Mouse (Mus musculus) forebrain, embryonic 15.5 days (tissue): ENCODE data around the gene Myrfl. TPM values are rescaled to one million over a fixed set of nuclear protein-coding genes. Genes with fewer than 3 reads are reported as not detected.

Experiments used
- ATAC-seq: fragments of 200-750 bp; cut with Nextera tagmentation; replicated peaks from 2 replicates; pipeline ENCODE4 v1.8.0; 2017; ENCODE audit warnings: mild to moderate bottlenecking, moderate TSS enrichment, moderate library complexity
- H3K27ac ChIP-seq: fragments of 300-500 bp; sonication (generic); replicated peaks from 2 replicates; pipeline ENCODE4 v1.5.1; 2015; ENCODE audit warnings: mild to moderate bottlenecking, inconsistent platforms
- H3K27me3 ChIP-seq: fragments of 300-500 bp; sonication (generic); 2 replicates; pipeline ENCODE4 v1.6.1; 2015; ENCODE audit warnings: inconsistent platforms
- H3K36me3 ChIP-seq: fragments of 300-500 bp; sonication (generic); 2 replicates; pipeline ENCODE4 v1.6.1; 2015; ENCODE audit warnings: mild to moderate bottlenecking, inconsistent platforms
- H3K4me1 ChIP-seq: fragments of 300-500 bp; sonication (generic); 2 replicates; pipeline ENCODE4 v1.6.1; 2015; ENCODE audit warnings: inconsistent platforms
- H3K4me2 ChIP-seq: fragments of 300-500 bp; sonication (generic); replicated peaks from 2 replicates; pipeline ENCODE4 v1.6.1; 2015; ENCODE audit warnings: mild to moderate bottlenecking, inconsistent platforms
- H3K4me3 ChIP-seq: fragments of 300-500 bp; sonication (generic); 2 replicates; pipeline ENCODE4 v1.5.1; 2015; ENCODE audit warnings: mild to moderate bottlenecking, inconsistent platforms
- H3K9ac ChIP-seq: fragments of 300-500 bp; sonication (generic); replicated peaks from 2 replicates; pipeline ENCODE4 v1.6.1; 2015; ENCODE audit warnings: mild to moderate bottlenecking, inconsistent platforms
- H3K9me3 ChIP-seq: fragments of 300-500 bp; sonication (generic); 2 replicates; pipeline ENCODE4 v1.6.1; 2016; ENCODE audit warnings: inconsistent platforms
- WGBS: fragments of 180-500 bp; shearing (Covaris S2); methylation state at CpG from one replicate; pipeline ENCODE4 v1.1.7; 2015; ENCODE audit warnings: mixed read lengths; 5-methylcytosine and 5-hydroxymethylcytosine counted together
- polyA plus RNA-seq: library from polyadenylated mRNA; unstranded; fragments of >200 nt; fragmentation: Nextera tagmentation; extraction: Ambion mirVana; gene quantifications from 2 replicates; pipeline ENCODE4 v1.2.1, GENCODE M21; 2015

Myrfl gene
- polyA plus RNA-seq, 1 experiment from 2014 or later, result 0.05 TPM

DNA sequence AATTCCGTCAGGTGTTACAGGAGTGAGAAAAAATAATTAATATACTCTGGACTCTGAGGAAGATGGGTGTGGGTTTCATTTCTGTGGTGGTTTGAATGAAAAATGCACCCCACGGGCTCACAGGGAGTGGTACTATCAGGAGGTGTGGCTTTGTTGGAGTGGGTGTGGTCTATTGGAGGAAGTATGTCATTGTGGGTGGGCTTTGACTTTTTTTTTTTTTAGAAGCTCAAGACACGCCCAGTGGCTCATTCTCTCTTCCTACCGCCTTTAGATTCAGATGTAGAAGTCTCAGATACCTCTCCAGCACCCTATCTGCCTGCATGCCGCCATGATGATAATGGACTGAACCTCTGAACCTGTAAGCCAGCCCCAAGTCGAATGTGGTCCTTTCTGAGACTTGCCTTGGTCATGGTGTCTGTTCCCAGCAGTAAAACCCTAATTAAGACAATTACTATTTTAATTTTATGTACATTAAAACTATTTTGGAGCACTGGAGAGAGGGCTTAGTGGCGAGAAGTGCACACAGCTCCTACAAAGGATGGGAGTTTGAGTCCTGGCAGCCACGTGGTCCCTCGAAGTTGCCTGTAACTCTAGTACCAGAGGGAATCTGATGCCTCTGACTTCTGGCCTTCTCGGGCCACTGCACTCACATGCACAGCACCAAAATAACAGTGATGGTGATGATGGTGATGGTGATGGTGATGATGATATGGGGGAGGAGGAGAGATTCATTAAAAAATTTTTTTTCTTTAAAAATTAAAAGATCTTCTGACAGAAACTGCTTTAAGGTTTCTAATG is 88.0 kb downstream of the Myrfl start:
- no peak overlapping the region for H3K9ac ChIP-seq
- H3K4me2 ChIP-seq, result no peak overlapping the region
- no peaks in the 10 kb centered on the region for H3K9me3 ChIP-seq
- H3K27ac ChIP-seq, result no peak overlapping the region
- 88% methylated on average over 10 of the region's 10 CpGs for WGBS
- no peak overlapping the region for H3K4me3 ChIP-seq
- H3K36me3 ChIP-seq, result no peaks in the 10 kb centered on the region
- no peaks in the 10 kb centered on the region for H3K4me1 ChIP-seq
- ATAC-seq, result no peak
- no peaks in the 10 kb centered on the region for H3K27me3 ChIP-seq

- H3K9me3 ChIP-seq, result no peaks in the 10 kb centered on the region
- no peak overlapping the region for H3K4me3 ChIP-seq
- H3K27ac ChIP-seq, result peak overlapping the region; percentile 59
- no peak overlapping the region for H3K9ac ChIP-seq
- no peaks in the 10 kb centered on the region for H3K36me3 ChIP-seq
- ATAC-seq, result peak; percentile 53
- H3K27me3 ChIP-seq, result no peaks in the 10 kb centered on the region
- WGBS, result 38% methylated on average over 5 of the region's 5 CpGs
- no peak overlapping the region for H3K4me2 ChIP-seq
- H3K4me1 ChIP-seq, result peaks cover 6% of the 10 kb centered on the region; the same call in 1 of the 2 replicates
These were observed 94.4 kb downstream of the Myrfl start for GRCm38 (mm10) chr10:116802178-116802794.

DNA sequence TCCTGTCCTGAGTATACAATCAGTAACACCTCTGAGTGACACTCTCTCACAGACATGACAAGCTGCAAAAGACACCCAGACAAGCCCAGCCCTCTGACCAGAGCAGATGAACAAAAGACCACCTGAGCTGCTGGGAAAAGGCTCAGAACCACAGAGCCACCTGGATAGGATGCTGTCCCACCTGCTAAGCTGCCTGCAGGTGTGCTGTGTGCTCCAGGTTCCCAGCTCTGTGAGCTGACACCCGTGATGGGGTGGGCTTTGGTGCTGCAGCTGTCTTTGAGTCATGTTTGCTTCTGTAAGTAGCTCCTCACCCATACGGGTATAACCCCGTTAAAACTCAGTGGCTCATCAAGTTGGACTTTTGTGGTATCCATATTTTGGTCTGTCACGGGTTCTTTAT is 95.4 kb downstream of the Myrfl start:
- Histone ChIP-seq H3K4me2 (no peak overlapping the region), H3K9me3 (no peaks in the 10 kb centered on the region), H3K27me3 (no peaks in the 10 kb centered on the region), H3K9ac (no peak overlapping the region), H3K27ac (no peak overlapping the region), H3K4me3 (no peak overlapping the region), H3K36me3 (no peaks in the 10 kb centered on the region), H3K4me1 (peaks cover 6% of the 10 kb centered on the region; the same call in 1 of the 2 replicates)
- ATAC-seq, result no peak
- 48% methylated on average over 4 of the region's 4 CpGs for WGBS

GRCm38 (mm10) chr10:116796066-116796465 is 100.7 kb downstream of the Myrfl start:
- Histone ChIP-seq H3K36me3 (no peaks in the 10 kb centered on the region), H3K27me3 (no peaks in the 10 kb centered on the region), H3K27ac (no peak overlapping the region), H3K4me1 (no peaks in the 10 kb centered on the region), H3K9ac (no peak overlapping the region), H3K4me2 (no peak overlapping the region), H3K9me3 (no peaks in the 10 kb centered on the region), H3K4me3 (no peak overlapping the region)
- ATAC-seq, result no peak
- WGBS, result 42% methylated on average over 6 of the region's 6 CpGs

- Histone ChIP-seq H3K9me3 (no peaks in the 10 kb centered on the region), H3K27ac (no peak overlapping the region), H3K27me3 (no peaks in the 10 kb centered on the region), H3K9ac (no peak overlapping the region), H3K4me1 (no peaks in the 10 kb centered on the region), H3K36me3 (no peaks in the 10 kb centered on the region), H3K4me2 (no peak overlapping the region), H3K4me3 (no peak overlapping the region)
- 0 out of 2 replicates have a peak, but pooled peaks have one; percentile 29 for ATAC-seq
These were observed 107.6 kb downstream of the Myrfl start for GRCm38 (mm10) chr10:116789096-116789495.

- no peaks in the 10 kb centered on the region for H3K36me3 ChIP-seq
- no peak overlapping the region for H3K4me3 ChIP-seq
- no peak overlapping the region for H3K27ac ChIP-seq
- H3K27me3 ChIP-seq, result no peaks in the 10 kb centered on the region
- ATAC-seq, result no peak
- H3K9ac ChIP-seq, result no peak overlapping the region
- H3K4me1 ChIP-seq, result no peaks in the 10 kb centered on the region
- H3K4me2 ChIP-seq, result no peak overlapping the region
- H3K9me3 ChIP-seq, result no peaks in the 10 kb centered on the region
These were observed 108.3 kb downstream of the Myrfl start for GRCm38 (mm10) chr10:116788431-116788830.

DNA sequence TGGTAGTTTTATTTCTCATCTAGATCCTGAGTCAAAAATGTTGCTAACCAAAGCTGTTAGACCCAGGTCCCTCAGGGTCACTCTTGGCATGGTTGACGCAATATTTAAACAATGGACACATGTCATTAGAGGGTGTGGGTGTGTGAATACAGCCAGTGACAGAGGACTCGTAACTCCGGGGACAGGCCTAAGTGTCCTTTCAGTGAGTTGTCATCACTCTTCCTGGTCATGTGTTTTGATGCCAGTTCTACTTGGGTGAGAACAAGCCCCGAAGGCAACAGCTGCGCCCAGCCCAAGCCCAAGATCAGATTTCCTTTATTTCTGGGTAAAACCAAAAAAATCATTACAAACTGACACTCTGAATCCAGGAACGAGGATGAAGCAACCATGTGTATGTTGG is 112.6 kb downstream of the Myrfl start:
- Histone ChIP-seq H3K4me1 (no peaks in the 10 kb centered on the region), H3K4me2 (no peak overlapping the region), H3K36me3 (no peaks in the 10 kb centered on the region), H3K27me3 (no peaks in the 10 kb centered on the region), H3K9ac (no peak overlapping the region), H3K27ac (no peak overlapping the region), H3K9me3 (no peaks in the 10 kb centered on the region), H3K4me3 (no peak overlapping the region)
- WGBS, result 83% methylated on average over 6 of the region's 6 CpGs
- ATAC-seq, result no peak

DNA sequence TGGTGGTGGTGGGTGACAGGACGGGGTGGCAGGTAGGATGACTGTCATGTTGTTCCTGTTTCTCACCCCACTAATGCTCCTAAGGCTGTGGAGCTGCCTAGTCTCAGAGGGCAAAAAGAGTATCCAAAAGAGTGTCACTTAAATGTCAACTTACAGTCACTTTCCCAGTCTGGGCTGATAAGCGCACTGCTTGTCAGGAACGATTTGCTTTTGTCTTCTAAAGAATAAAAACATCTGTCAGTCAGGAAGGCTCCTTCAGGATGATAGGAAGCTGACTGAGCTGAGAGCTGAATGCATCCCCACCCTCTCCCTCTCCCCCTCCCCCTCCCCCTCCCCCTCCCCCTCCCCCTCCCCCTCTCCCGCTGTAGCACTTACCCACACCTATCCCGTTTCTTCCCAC is 113.7 kb downstream of the Myrfl start:
- Histone ChIP-seq H3K4me1 (no peaks in the 10 kb centered on the region), H3K4me3 (no peak overlapping the region), H3K9me3 (no peaks in the 10 kb centered on the region), H3K36me3 (no peaks in the 10 kb centered on the region), H3K4me2 (no peak overlapping the region), H3K27ac (no peak overlapping the region), H3K27me3 (no peaks in the 10 kb centered on the region), H3K9ac (no peak overlapping the region)
- 0 out of 2 replicates have a peak, but pooled peaks have one; percentile 19 for ATAC-seq
- 51% methylated on average over 3 of the region's 5 CpGs for WGBS

- Histone ChIP-seq H3K4me2 (no peak overlapping the region), H3K9me3 (no peaks in the 10 kb centered on the region), H3K36me3 (no peaks in the 10 kb centered on the region), H3K4me3 (no peak overlapping the region), H3K27me3 (no peaks in the 10 kb centered on the region), H3K27ac (no peak overlapping the region), H3K9ac (no peak overlapping the region), H3K4me1 (no peaks in the 10 kb centered on the region)
- 91% methylated on average over 8 of the region's 8 CpGs for WGBS
- ATAC-seq, result no peak
These were observed 118.8 kb downstream of the Myrfl start for GRCm38 (mm10) chr10:116777947-116778346.

GRCm38 (mm10) chr10:116776846-116777245 is 119.9 kb downstream of the Myrfl start:
- H3K27me3 ChIP-seq, result no peaks in the 10 kb centered on the region
- H3K27ac ChIP-seq, result no peak overlapping the region
- H3K36me3 ChIP-seq, result no peaks in the 10 kb centered on the region
- no peak overlapping the region for H3K4me3 ChIP-seq
- ATAC-seq, result no peak
- no peak overlapping the region for H3K4me2 ChIP-seq
- H3K9ac ChIP-seq, result no peak overlapping the region
- no peaks in the 10 kb centered on the region for H3K9me3 ChIP-seq
- H3K4me1 ChIP-seq, result no peaks in the 10 kb centered on the region
- 74% methylated on average over 14 of the region's 14 CpGs for WGBS

GRCm38 (mm10) chr10:116773846-116774750 is 122.6 kb downstream of the Myrfl start:
- no peak overlapping the region for H3K4me2 ChIP-seq
- 0 out of 2 replicates have a peak, but pooled peaks cover 6% of the 10 kb centered on the region for H3K4me1 ChIP-seq
- no peak overlapping the region for H3K4me3 ChIP-seq
- 50% methylated on average over 15 of the region's 15 CpGs for WGBS
- no peaks in the 10 kb centered on the region for H3K27me3 ChIP-seq
- H3K9me3 ChIP-seq, result no peaks in the 10 kb centered on the region
- H3K27ac ChIP-seq, result no peak overlapping the region
- ATAC-seq, result no peak
- no peak overlapping the region for H3K9ac ChIP-seq
- no peaks in the 10 kb centered on the region for H3K36me3 ChIP-seq
